Mouse (Mus musculus) myocyte (in vitro differentiated cells): ENCODE results near the gene Ypel3. TPM values are rescaled to one million over a fixed set of nuclear protein-coding genes. Genes with fewer than 3 reads are reported as not detected.

Experiments
- H3K27me3 ChIP-seq: one replicate; pipeline ENCODE4 v1.6.1; 2011; ENCODE audit not compliant: control insufficient read depth, insufficient read depth, insufficient read length
- H3K36me3 ChIP-seq: one replicate; pipeline ENCODE4 v1.6.1; 2011; ENCODE audit not compliant: control insufficient read depth, insufficient read depth
- H3K4me2 ChIP-seq: one replicate; pipeline ENCODE4 v1.6.1; 2011; ENCODE audit warnings: low read depth, control low read depth
- H3K4me3 ChIP-seq: one replicate; pipeline ENCODE4 v1.5.1; 2011; ENCODE audit warnings: mild to moderate bottlenecking, control low read depth, moderate library complexity
- H3K79me2 ChIP-seq: one replicate; pipeline ENCODE4 v1.6.1; 2011; ENCODE audit not compliant: control insufficient read depth, insufficient read depth
- H3ac ChIP-seq: one replicate; pipeline ENCODE4 v1.6.1; 2011; ENCODE audit not compliant: control insufficient read depth, insufficient read length
- CEBPB ChIP-seq: IDR thresholded peaks from 2 replicates; pipeline ENCODE4 v1.6.1; 2011; ENCODE audit warnings: mild to moderate bottlenecking, moderate library complexity; ENCODE audit not compliant: poor library complexity, insufficient read depth, severe bottlenecking
- E2F4 ChIP-seq: IDR thresholded peaks from one replicate; pipeline ENCODE4 v1.6.1; 2011; ENCODE audit warnings: mild to moderate bottlenecking, control low read depth, moderate library complexity; ENCODE audit not compliant: insufficient read depth
- MAX ChIP-seq: IDR thresholded peaks from one replicate; pipeline ENCODE4 v1.6.1; 2011; ENCODE audit warnings: low read depth, mild to moderate bottlenecking, control low read depth
- MYOD1 ChIP-seq, 3 experiments: IDR thresholded peaks; one replicate each; pipeline ENCODE4 v1.6.1; 2011; ENCODE audit warnings: control low read depth in 2 of 3, low read depth in 2 of 3, mild to moderate bottlenecking in 2 of 3, moderate library complexity in 1 of 3; ENCODE audit not compliant: insufficient read length in 2 of 3, control insufficient read depth in 1 of 3
- MYOG ChIP-seq, 3 experiments: IDR thresholded peaks; one replicate each; pipeline ENCODE4 v1.6.1; 2011; ENCODE audit warnings: control low read depth in 2 of 3, low read depth in 2 of 3, mild to moderate bottlenecking in 2 of 3; ENCODE audit not compliant: insufficient read length in 2 of 3, control insufficient read depth in 1 of 3, insufficient read depth in 1 of 3
- POLR2A ChIP-seq: IDR thresholded peaks from one replicate; pipeline ENCODE4 v1.6.1; 2011; ENCODE audit warnings: low read depth, mild to moderate bottlenecking, control low read depth, moderate library complexity; ENCODE audit not compliant: insufficient read length
- POLR2AphosphoS2 ChIP-seq: IDR thresholded peaks from one replicate; pipeline ENCODE4 v1.6.1; 2011; ENCODE audit warnings: low read depth, control low read depth; ENCODE audit not compliant: insufficient read length
- REST ChIP-seq: IDR thresholded peaks from one replicate; pipeline ENCODE4 v1.6.1; 2011; ENCODE audit warnings: mild to moderate bottlenecking, control low read depth, moderate library complexity; ENCODE audit not compliant: insufficient read depth, insufficient read length
- SRF ChIP-seq: IDR thresholded peaks from one replicate; pipeline ENCODE4 v1.6.1; 2011; ENCODE audit warnings: low read depth; ENCODE audit not compliant: control insufficient read depth, insufficient read length
- TCF12 ChIP-seq: IDR thresholded peaks from one replicate; pipeline ENCODE4 v1.6.1; 2011; ENCODE audit warnings: mild to moderate bottlenecking, control low read depth; ENCODE audit not compliant: poor library complexity, insufficient read depth, severe bottlenecking
- TCF3 ChIP-seq: IDR thresholded peaks from one replicate; pipeline ENCODE4 v1.6.1; 2011; ENCODE audit warnings: low read depth, control low read depth; ENCODE audit not compliant: insufficient read length
- USF1 ChIP-seq: IDR thresholded peaks from one replicate; pipeline ENCODE4 v1.6.1; 2011; ENCODE audit warnings: low read depth, mild to moderate bottlenecking, control low read depth, moderate library complexity
- polyA plus RNA-seq: library from polyadenylated mRNA; unstranded; fragments of >200 nt; fragmentation: generic; extraction: Trizol; gene quantifications from one replicate; pipeline ENCODE4 v1.2.1, GENCODE M21; 2012; ENCODE audit warnings: missing spikeins

The Ypel3 gene
- polyA plus RNA-seq, 1 experiment: 82.2 TPM

GRCm38 (mm10) chr7:126784469-126784868, 7.7 kb downstream of the Ypel3 start:
- Histone ChIP-seq H3ac (no peak overlapping the region), H3K27me3 (no peaks in the 10 kb centered on the region), H3K4me3 (no peak overlapping the region), H3K36me3 (peaks cover 12% of the 10 kb centered on the region), H3K79me2 (peaks cover 5% of the 10 kb centered on the region), H3K4me2 (no peak overlapping the region)
- TF ChIP-seq TCF3 (no peak), E2F4 (no peak), POLR2AphosphoS2 (peak; percentile 31), MYOG (IDR thresholded peaks at IDR 0.05; ENCODE audit: control insufficient read depth in 1 of 3, insufficient read depth in 1 of 3, insufficient read length in 2 of 3, low read depth in 2 of 3) (no peak), TCF12 (no peak), MYOD1 (IDR thresholded peaks at IDR 0.05; ENCODE audit: control insufficient read depth in 1 of 3, insufficient read length in 2 of 3, low read depth in 2 of 3) (no peak), CEBPB (no peak)

GRCm38 (mm10) chr7:126785056-126785455, 8.3 kb downstream of the Ypel3 start:
- TF ChIP-seq USF1 (no peak), E2F4 (no peak), CEBPB (no peak), TCF12 (no peak), POLR2AphosphoS2 (no peak), MYOG (IDR thresholded peaks at IDR 0.05; ENCODE audit: control insufficient read depth in 1 of 3, insufficient read depth in 1 of 3, insufficient read length in 2 of 3, low read depth in 2 of 3) (no peak), SRF (no peak), POLR2A (no peak)
- no peak overlapping the region for H3ac ChIP-seq
- H3K4me2 ChIP-seq: no peak overlapping the region
- H3K36me3 ChIP-seq: peaks cover 16% of the 10 kb centered on the region
- H3K27me3 ChIP-seq: no peaks in the 10 kb centered on the region
- peaks cover 11% of the 10 kb centered on the region for H3K79me2 ChIP-seq
- H3K4me3 ChIP-seq: no peak overlapping the region

GRCm38 (mm10) chr7:126786142-126786541, 9.4 kb downstream of the Ypel3 start:
- Histone ChIP-seq H3K27me3 (no peaks in the 10 kb centered on the region), H3ac (no peak overlapping the region), H3K4me2 (no peak overlapping the region), H3K4me3 (no peak overlapping the region), H3K79me2 (peaks cover 21% of the 10 kb centered on the region), H3K36me3 (peaks cover 16% of the 10 kb centered on the region)
- TF ChIP-seq TCF3 (no peak), POLR2AphosphoS2 (no peak), REST (no peak), USF1 (no peak), E2F4 (no peak), CEBPB (no peak), MYOD1 (IDR thresholded peaks at IDR 0.05; ENCODE audit: control insufficient read depth in 1 of 3, insufficient read length in 2 of 3, low read depth in 2 of 3) (no peak), MYOG (IDR thresholded peaks at IDR 0.05; ENCODE audit: control insufficient read depth in 1 of 3, insufficient read depth in 1 of 3, insufficient read length in 2 of 3, low read depth in 2 of 3) (no peak), TCF12 (no peak), SRF (no peak)

GRCm38 (mm10) chr7:126789141-126789540, 12.4 kb downstream of the Ypel3 start:
- TF ChIP-seq SRF (no peak), USF1 (no peak), MYOD1 (IDR thresholded peaks at IDR 0.05; ENCODE audit: control insufficient read depth in 1 of 3, insufficient read length in 2 of 3, low read depth in 2 of 3) (no peak), REST (no peak), MYOG (IDR thresholded peaks at IDR 0.05; ENCODE audit: control insufficient read depth in 1 of 3, insufficient read depth in 1 of 3, insufficient read length in 2 of 3, low read depth in 2 of 3) (no peak), TCF3 (no peak), MAX (no peak), POLR2A (no peak), POLR2AphosphoS2 (no peak), TCF12 (no peak), CEBPB (no peak), E2F4 (no peak)
- no peaks in the 10 kb centered on the region for H3K27me3 ChIP-seq

GRCm38 (mm10) chr7:126791851-126792720, 15.3 kb downstream of the Ypel3 start, which contains the start of gene Ppp4c:
Gene Ppp4c, minus strand, starts transcription at chr7:126792496.
- Histone ChIP-seq H3K4me3 (peak within 1 kb of the TSS; percentile 65), H3K4me2 (peak within 1 kb of the TSS; percentile 96), H3K27me3 (no peaks in the 10 kb centered on the region), H3ac (peak within 1 kb of the TSS; percentile 88), H3K36me3 (peaks cover 44% of the 10 kb centered on the region), H3K79me2 (peaks cover 38% of the 10 kb centered on the region)
- no peak for TF ChIP-seq TCF3
- TF ChIP-seq MYOG (IDR thresholded peaks at IDR 0.05; ENCODE audit: control insufficient read depth in 1 of 3, insufficient read depth in 1 of 3, insufficient read length in 2 of 3, low read depth in 2 of 3): peak in 1 of 3 experiments; percentile 3
- TF ChIP-seq POLR2A: peak; percentile 80
- no peak for TF ChIP-seq MYOD1 (IDR thresholded peaks at IDR 0.05; ENCODE audit: control insufficient read depth in 1 of 3, insufficient read length in 2 of 3, low read depth in 2 of 3)
- no peak for TF ChIP-seq MAX
- no peak for TF ChIP-seq E2F4
- TF ChIP-seq TCF12: no peak
- TF ChIP-seq POLR2AphosphoS2: peak; percentile 99
- TF ChIP-seq CEBPB: no peak

More at GRCm38 (mm10) chr7:126789141-126789540, 12.4 kb downstream of the Ypel3 start:
- peaks cover 29% of the 10 kb centered on the region for H3K79me2 ChIP-seq
- H3ac ChIP-seq: no peak overlapping the region
- peaks cover 19% of the 10 kb centered on the region for H3K36me3 ChIP-seq
- H3K4me3 ChIP-seq: no peak overlapping the region
- H3K4me2 ChIP-seq: no peak overlapping the region
